Comparison of ENCODE assay signal across 14 mouse cellular contexts in the genomic region with DNA sequence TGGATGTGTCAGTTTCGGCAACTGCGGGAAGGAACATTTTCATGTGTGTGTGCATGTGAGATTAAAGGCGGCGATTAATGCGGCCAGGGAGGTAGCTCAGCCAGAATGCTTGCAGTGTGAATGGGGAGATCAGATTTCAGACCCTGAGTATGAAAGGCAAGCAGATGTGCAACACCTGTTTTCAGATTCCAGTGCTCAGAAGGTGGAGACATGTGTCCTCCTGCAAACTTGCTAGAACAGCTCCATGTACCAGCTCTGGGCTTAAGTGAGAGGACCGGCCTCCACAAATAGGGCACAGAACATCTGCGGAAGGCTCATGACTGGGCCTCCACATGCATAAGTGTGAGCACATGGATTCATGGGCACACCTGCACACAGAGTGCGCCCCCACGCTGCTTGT.
"Had no signal": no experiment of that assay in that cellular context is flagged by ENCODE, and none has a peak within 500 bp of the region (broad histone marks: within the 10 kb centered on the region; RNA-seq: fewer than 3 reads in every experiment).

No protein-coding gene starts in this region.

- H3K9me3 ChIP-seq: neural tube, embryonic 15.5 days had no signal

- H3K36me3 ChIP-seq: neural tube, embryonic 15.5 days had no signal

- H3K4me1 ChIP-seq: neural tube, embryonic 15.5 days had no signal

- H3K27me3 ChIP-seq: neural tube, embryonic 15.5 days had no signal

- H3K4me3 ChIP-seq: myocyte; neural tube, embryonic 15.5 days had no signal

- H3K27ac ChIP-seq: liver, embryonic 14.5 days; neural tube, embryonic 15.5 days had no signal

- DNase-seq: kidney, adult 8-10 months; kidney, postnatal 36 days; layer of hippocampus, adult 9-11 months; left cerebral cortex, postnatal 4 days; lung, adult 18-20 months; lung, postnatal 4 days; midbrain, embryonic 14.5 days; right cerebral cortex, adult 18-20 months; right cerebral cortex, postnatal 25 days; thymus, adult 18-20 months; thymus, postnatal 14 days had no signal
